Mouse (Mus musculus) layer of hippocampus, adult 18-20 months (tissue): ENCODE data around the gene Cypt1. TPM values are rescaled to one million over a fixed set of nuclear protein-coding genes. Genes with fewer than 3 reads are reported as not detected.

Experiments used
- DNase-seq, 2 experiments: peaks; one replicate each; pipeline ENCODE4 v3.0.0; 2022; ENCODE audit warnings: low spot score in 2 of 2
- long read RNA-seq: library from polyadenylated mRNA; stranded (forward); transcript quantifications from one replicate; pipeline ENCODE4 v2.0.0, GENCODE M21; 2021
- total RNA-seq, 2 experiments: library from RNA; stranded (reverse); gene quantifications; 2 replicates each; pipeline ENCODE4 v1.2.3; 2021

Cypt1 gene
- total RNA-seq, result not detected
- long read RNA-seq, result 0 reads

GRCm38 (mm10) chrX:16522569-16522968 is at the start of gene Cypt1:
Gene Cypt1 (plus strand): TSS chrX:16522869.
- DNase-seq, result no peak

GRCm38 (mm10) chrX:16546806-16547205 is 24.1 kb downstream of the Cypt1 start:
- no peak for DNase-seq

GRCm38 (mm10) chrX:16557061-16557460 is 34.4 kb downstream of the Cypt1 start:
- DNase-seq, result no peak

- peak in 1 of 2 experiments; percentile 4 for DNase-seq
Measured at GRCm38 (mm10) chrX:16558501-16558900, 35.8 kb downstream of the Cypt1 start.

Other genes starting within 250 kb of the Cypt1 start
- 10 to 100 TPM; 14.6 to 16.5 TPM for gene Maoa, start 96.8 kb downstream of the Cypt1 start, total RNA-seq